Mouse (Mus musculus) thymus, adult 2 months (tissue): Measurements from ENCODE around the gene Snrpc. TPM values are rescaled to one million over a fixed set of nuclear protein-coding genes. Genes with fewer than 3 reads are reported as not detected.

Experiments
- DNase-seq: peaks from one replicate; pipeline ENCODE4 v3.0.0; 2021
- H3K27ac ChIP-seq: fragments of 200-500 bp; 2 replicates; pipeline ENCODE4 v1.5.1; 2012; ENCODE audit warnings: low read length, control low read depth; ENCODE audit not compliant: control insufficient read depth, insufficient read depth
- H3K27me3 ChIP-seq: fragments of 200-500 bp; 2 replicates; pipeline ENCODE4 v1.6.1; 2012; ENCODE audit warnings: mild to moderate bottlenecking, low read length, moderate library complexity, mixed read lengths; ENCODE audit not compliant: control insufficient read depth, insufficient read depth
- H3K36me3 ChIP-seq: fragments of 200-500 bp; 2 replicates; pipeline ENCODE4 v1.6.1; 2012; ENCODE audit warnings: mild to moderate bottlenecking, low read length, moderate library complexity; ENCODE audit not compliant: control insufficient read depth, insufficient read depth
- H3K4me1 ChIP-seq: fragments of 200-500 bp; replicated peaks from 2 replicates; pipeline ENCODE4 v1.6.1; 2012; ENCODE audit warnings: low read length; ENCODE audit not compliant: control insufficient read depth, insufficient read depth
- H3K4me3 ChIP-seq: fragments of 200-500 bp; 2 replicates; pipeline ENCODE4 v1.5.1; 2012; ENCODE audit warnings: mild to moderate bottlenecking, low read length, control low read depth, moderate library complexity; ENCODE audit not compliant: control insufficient read depth, insufficient read depth
- CTCF ChIP-seq: fragments of 200-500 bp; IDR thresholded peaks from 2 replicates; pipeline ENCODE4 v1.5.1; 2012; ENCODE audit warnings: mild to moderate bottlenecking, control low read depth, low read length, moderate library complexity, borderline replicate concordance; ENCODE audit not compliant: control insufficient read depth, poor library complexity, insufficient read depth; ENCODE audit errors: extremely low read depth
- POLR2A ChIP-seq: fragments of 200-500 bp; IDR thresholded peaks from 2 replicates; pipeline ENCODE4 v1.6.1; 2012; ENCODE audit warnings: mild to moderate bottlenecking, low read length, control low read depth, moderate library complexity; ENCODE audit not compliant: control insufficient read depth, poor library complexity, insufficient read depth; ENCODE audit errors: extremely low read depth
- WGBS: fragments of 180-500 bp; shearing (Covaris S2); methylation state at CpG from one replicate; pipeline ENCODE4 v1.1.7; 2018; 5-methylcytosine and 5-hydroxymethylcytosine counted together
- polyA plus RNA-seq: library from polyadenylated mRNA; depleted of rRNA; stranded (reverse); fragments of >200 nt; gene quantifications from 2 replicates; pipeline ENCODE4 v1.2.3, GENCODE M21; 2012; rRNA removed

Snrpc gene
- polyA plus RNA-seq, 1 experiment: 192 TPM

- WGBS: 96% methylated on average over 6 of the region's 6 CpGs
- H3K36me3 ChIP-seq: no peaks in the 10 kb centered on the region
- TF ChIP-seq POLR2A (no peak), CTCF (no peak)
Measured at GRCm38 (mm10) chr17:27883994-27884393, 46.0 kb downstream of the Snrpc start.

GRCm38 (mm10) chr17:27886499-27887210 lies 48.7 kb downstream of the Snrpc start:
- WGBS: 97% methylated on average over 19 of the region's 19 CpGs
- Histone ChIP-seq H3K36me3 (no peaks in the 10 kb centered on the region), H3K4me1 (no peaks in the 10 kb centered on the region), H3K4me3 (no peak overlapping the region), H3K27me3 (no peaks in the 10 kb centered on the region), H3K27ac (no peak overlapping the region)
- no peak for DNase-seq
- TF ChIP-seq CTCF: no peak
- no peak for TF ChIP-seq POLR2A

More at GRCm38 (mm10) chr17:27883994-27884393, 46.0 kb downstream of the Snrpc start:
- no peaks in the 10 kb centered on the region for H3K4me1 ChIP-seq
- no peaks in the 10 kb centered on the region for H3K27me3 ChIP-seq
- H3K4me3 ChIP-seq: no peak overlapping the region
- H3K27ac ChIP-seq: no peak overlapping the region
- no peak for DNase-seq

Other genes starting within 250 kb of the Snrpc start
- gene Nudt3, start 214.7 kb upstream of the Snrpc start, polyA plus RNA-seq: 86.3 and 110 TPM in 2 replicates
- not detected in 2 replicates for gene RPS10-NUDT3, start 202.9 kb upstream of the Snrpc start, polyA plus RNA-seq
- gene Rps10, start 201.5 kb upstream of the Snrpc start, polyA plus RNA-seq: 1,664 and 2,025 TPM in 2 replicates
- 24.0 and 24.7 TPM in 2 replicates for gene Pacsin1, start 182.6 kb upstream of the Snrpc start, polyA plus RNA-seq
- gene Spdef, start 109.2 kb upstream of the Snrpc start, polyA plus RNA-seq: 0.58 and 0.99 TPM in 2 replicates
- gene D17Wsu92e, start 17.5 kb upstream of the Snrpc start, polyA plus RNA-seq: 97.5 and 104 TPM in 2 replicates
- gene Uhrf1bp1, start 18.3 kb downstream of the Snrpc start, polyA plus RNA-seq: 4.4 and 4.7 TPM in 2 replicates
- 103 and 109 TPM in 2 replicates for gene Anks1, start 71.2 kb downstream of the Snrpc start, polyA plus RNA-seq
- 12.5 and 13.6 TPM in 2 replicates for gene Taf11, start 71.7 kb downstream of the Snrpc start, polyA plus RNA-seq
- gene Tcp11, start 242.5 kb downstream of the Snrpc start, polyA plus RNA-seq: 3.3 and 5.0 TPM in 2 replicates